Mouse (Mus musculus): Measurements from ENCODE around the gene Reep1. TPM values are rescaled to one million over a fixed set of nuclear protein-coding genes. Genes with fewer than 3 reads are reported as not detected.

Gene Reep1
- total and polyA plus RNA-seq, 3 experiments = 2.8 to 5.8 (median 5.4) TPM

- DNase-seq = no peak
Measured at GRCm38 (mm10) chr6:71840597-71841290, 133.4 kb downstream of the Reep1 start.

GRCm38 (mm10) chr6:71846906-71847305 lies 139.5 kb downstream of the Reep1 start:
- peak; percentile 61 for DNase-seq

Other genes with a start within 250 kb of the Reep1 start
- gene Rnf103, start 213.7 kb upstream of the Reep1 start, total RNA-seq (2021) = 10 to 100 TPM; 28.5 to 40.3 TPM
- 37.8 and 49.3 TPM in 2 replicates for gene Rnf103, start 213.7 kb upstream of the Reep1 start, polyA plus RNA-seq (2012; rRNA removed)
- gene Chmp3, start 163.8 kb upstream of the Reep1 start, total RNA-seq (2021) = 100 to 1,000 TPM; 141 to 143 TPM
- 16.6 and 21.7 TPM in 2 replicates for gene Chmp3, start 163.8 kb upstream of the Reep1 start, polyA plus RNA-seq (2012; rRNA removed)
- gene Kdm3a, start 74.6 kb upstream of the Reep1 start, total RNA-seq (2021) = 10 to 100 TPM; 21.1 to 31.4 TPM
- 3.1 and 3.3 TPM in 2 replicates for gene Kdm3a, start 74.6 kb upstream of the Reep1 start, polyA plus RNA-seq (2012; rRNA removed)
- 10 to 100 TPM; 43.0 to 49.0 TPM for gene Mrpl35, start 119.4 kb downstream of the Reep1 start, total RNA-seq (2021)
- gene Mrpl35, start 119.4 kb downstream of the Reep1 start, polyA plus RNA-seq (2012; rRNA removed) = 2.6 and 2.9 TPM in 2 replicates
- 100 to 1,000 TPM; 315 to 398 TPM for gene Immt, start 123.8 kb downstream of the Reep1 start, total RNA-seq (2021)
- gene Immt, start 123.8 kb downstream of the Reep1 start, polyA plus RNA-seq (2012; rRNA removed) = 96.6 and 110 TPM in 2 replicates
- gene Ptcd3, start 201.2 kb downstream of the Reep1 start, total RNA-seq (2021) = 10 to 100 TPM; 97.0 to 98.1 TPM
- gene Ptcd3, start 201.2 kb downstream of the Reep1 start, polyA plus RNA-seq (2012; rRNA removed) = 2.9 and 3.1 TPM in 2 replicates
- gene Polr1a, start 201.5 kb downstream of the Reep1 start, total RNA-seq (2021) = 10 to 100 TPM; 58.7 to 82.0 TPM
- 33.3 and 36.0 TPM in 2 replicates for gene Polr1a, start 201.5 kb downstream of the Reep1 start, polyA plus RNA-seq (2012; rRNA removed)